Mouse (Mus musculus) adipocyte (in vitro differentiated cells): ENCODE data around the gene Cd320.
A peak's percentile ranks its signal among the peaks of the same experiment; 100 is the strongest.
"Not testable (repeated sequence)": the region's sequence is repeated elsewhere in the genome, so short reads cannot be mapped to it uniquely, and the experiment has no call there.

Experiments
- DNase-seq: peaks from one replicate; pipeline ENCODE4 v3.0.0-alpha.2; 2016; ENCODE audit warnings: low spot score

Cd320 gene

GRCm38 (mm10) chr17:33825462-33825861, 17.4 kb upstream of the Cd320 start:
- no peak for DNase-seq

GRCm38 (mm10) chr17:33826850-33827249, 16.0 kb upstream of the Cd320 start:
- peak; percentile 86 for DNase-seq

GRCm38 (mm10) chr17:33828892-33829291, 14.0 kb upstream of the Cd320 start:
- peak; percentile 76 for DNase-seq

DNA sequence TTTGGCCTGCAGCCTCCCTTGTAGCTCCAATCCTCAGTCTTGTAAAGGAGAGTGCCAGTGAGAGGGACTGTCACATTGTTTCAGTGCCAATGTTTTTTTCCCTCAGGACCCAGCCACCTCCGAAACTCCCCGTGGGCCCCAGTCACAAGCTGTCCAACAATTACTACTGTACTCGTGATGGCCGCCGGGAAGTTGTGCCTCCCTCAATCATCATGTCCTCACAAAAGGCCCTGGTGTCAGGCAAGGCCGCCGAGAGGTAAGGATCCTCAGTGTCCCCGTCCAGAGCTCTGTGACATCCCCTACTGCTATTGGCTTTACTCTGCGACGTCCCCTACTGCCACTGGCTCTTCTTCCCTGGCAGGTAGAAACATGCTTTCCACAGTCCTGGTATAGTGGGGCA, 13.3 kb upstream of the Cd320 start:
- DNase-seq, result no peak

- no peak for DNase-seq
Observed at GRCm38 (mm10) chr17:33844196-33844595, 1.3 kb downstream of the Cd320 start.

DNA sequence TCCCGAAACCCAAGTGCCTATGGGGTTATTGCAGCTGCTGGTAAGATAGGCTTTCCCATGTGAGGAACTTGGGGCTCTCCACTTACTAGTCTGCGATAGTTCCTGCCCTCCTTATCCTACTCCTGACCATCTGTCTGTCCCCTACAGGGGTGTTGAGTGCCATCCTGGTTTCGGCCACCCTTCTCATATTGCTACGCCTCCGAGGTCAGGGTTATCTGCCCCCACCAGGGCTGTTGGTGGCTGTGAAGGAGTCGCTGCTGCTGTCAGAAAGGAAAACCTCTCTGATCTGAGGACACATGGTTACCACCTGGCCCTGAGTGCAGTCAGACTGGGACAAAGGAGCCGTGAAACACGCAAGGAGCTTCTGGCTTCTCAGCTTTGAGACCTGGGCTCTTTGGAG, 5.2 kb downstream of the Cd320 start:
- no peak for DNase-seq

DNA sequence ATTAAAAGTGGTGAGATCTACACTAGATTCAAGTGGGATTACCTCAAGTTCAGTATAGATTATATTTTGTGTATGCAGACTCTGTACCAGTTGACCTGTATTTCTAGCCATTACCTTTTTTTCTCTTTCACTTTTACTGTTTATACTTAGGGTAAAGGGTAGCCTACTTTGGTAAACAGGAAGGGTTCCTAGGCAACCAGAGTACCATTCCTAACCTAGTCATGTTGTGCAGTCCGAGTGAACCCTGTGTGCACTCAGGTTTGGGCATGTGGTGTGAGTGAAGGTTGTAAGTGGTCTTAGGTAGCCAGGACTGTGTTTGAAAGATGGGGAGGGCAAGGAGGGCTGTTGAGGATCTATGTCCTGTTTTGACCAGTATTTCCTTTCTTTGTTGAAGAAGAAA, 8.4 kb downstream of the Cd320 start:
- no peak for DNase-seq

DNA sequence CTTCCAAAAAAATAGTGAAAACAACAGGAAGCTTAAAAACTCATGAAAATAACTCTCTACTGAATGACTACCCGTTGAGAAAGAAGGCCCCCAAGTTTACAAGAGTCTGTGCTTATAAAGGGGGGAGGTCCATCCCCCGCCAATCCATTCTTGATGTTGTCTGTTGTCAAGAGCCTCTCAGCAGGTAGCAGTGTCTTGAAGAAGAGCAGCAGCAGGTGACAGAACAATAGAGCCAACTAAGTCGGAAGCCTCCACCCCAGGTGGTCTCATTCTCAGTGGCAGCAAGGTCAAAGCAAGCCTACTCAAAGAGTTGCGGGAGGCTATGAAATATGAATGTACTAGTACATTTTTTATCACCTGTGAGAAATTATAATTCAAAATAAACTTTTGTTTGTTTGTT, 14.9 kb downstream of the Cd320 start:
- no peak for DNase-seq

- DNase-seq, result no peak
Observed at GRCm38 (mm10) chr17:33865330-33866030, 22.6 kb downstream of the Cd320 start.

- DNase-seq, result not testable (repeated sequence)
Observed at GRCm38 (mm10) chr17:33873537-33873936, 30.6 kb downstream of the Cd320 start, which contains the start of gene Gm7029. Gm7029 (plus strand) TSS chr17:33873837.

DNA sequence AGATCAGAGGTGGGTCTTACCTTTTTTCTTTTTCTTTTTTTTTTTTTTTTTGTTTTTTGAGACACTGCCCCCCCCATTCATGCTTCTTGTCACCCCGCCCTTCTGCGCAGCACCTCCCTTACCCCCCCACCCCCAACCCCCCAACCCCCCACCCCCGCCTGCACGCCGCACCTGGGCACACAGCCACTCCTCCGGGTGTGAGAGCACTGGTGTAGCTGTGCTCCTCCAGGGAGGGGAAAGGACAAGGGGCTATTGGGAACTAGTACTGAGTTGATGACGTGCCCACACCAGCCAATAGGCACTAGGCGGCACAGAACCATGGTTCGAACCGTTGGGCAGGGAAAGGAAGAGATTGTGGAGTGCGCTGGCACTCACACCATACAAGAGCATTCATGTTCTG, 31.5 kb downstream of the Cd320 start:
- DNase-seq, result no peak

- DNase-seq, result peak; percentile 40
Observed at GRCm38 (mm10) chr17:33875797-33876196, 32.9 kb downstream of the Cd320 start.

DNA sequence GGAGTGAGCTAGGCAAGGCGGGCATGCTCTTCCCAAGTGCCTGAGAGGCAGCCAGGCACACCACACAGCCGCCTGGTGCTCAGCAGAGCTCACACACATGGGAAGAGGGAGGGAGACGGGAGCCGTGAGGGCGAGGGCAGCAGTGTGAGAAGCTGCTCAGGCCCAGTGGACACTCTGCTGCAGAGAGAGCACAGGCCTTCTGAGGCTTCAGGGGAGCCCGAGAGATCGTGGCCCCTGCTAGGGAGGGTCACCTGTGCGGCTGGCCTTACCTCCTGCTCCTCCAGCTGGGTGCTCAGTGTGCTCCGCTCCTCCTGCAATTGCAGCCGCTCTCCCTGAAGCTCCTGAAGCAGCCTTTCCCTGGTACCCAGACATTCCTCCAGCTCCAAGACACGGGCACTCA, 41.4 kb downstream of the Cd320 start:
- not testable (repeated sequence) for DNase-seq

DNA sequence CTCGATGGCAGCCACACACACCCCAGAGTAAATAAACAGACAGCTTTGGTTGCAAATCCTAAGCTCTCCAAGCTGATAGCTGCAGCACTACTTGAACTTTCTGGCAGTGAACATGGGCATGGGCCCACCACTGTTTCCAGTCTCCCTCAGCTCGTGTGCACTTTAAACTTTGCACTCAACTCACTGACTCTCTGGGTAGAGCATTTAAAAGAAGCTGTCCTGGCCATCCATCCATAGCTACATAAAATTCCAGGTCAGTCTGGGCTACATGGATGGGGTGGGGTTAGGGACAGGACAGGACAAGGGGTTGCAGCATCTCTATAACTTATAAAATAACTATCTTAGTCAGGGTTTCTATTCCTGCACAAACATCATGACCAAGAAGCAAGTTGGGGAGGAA, 44.9 kb downstream of the Cd320 start:
- DNase-seq, result not testable (repeated sequence)

DNA sequence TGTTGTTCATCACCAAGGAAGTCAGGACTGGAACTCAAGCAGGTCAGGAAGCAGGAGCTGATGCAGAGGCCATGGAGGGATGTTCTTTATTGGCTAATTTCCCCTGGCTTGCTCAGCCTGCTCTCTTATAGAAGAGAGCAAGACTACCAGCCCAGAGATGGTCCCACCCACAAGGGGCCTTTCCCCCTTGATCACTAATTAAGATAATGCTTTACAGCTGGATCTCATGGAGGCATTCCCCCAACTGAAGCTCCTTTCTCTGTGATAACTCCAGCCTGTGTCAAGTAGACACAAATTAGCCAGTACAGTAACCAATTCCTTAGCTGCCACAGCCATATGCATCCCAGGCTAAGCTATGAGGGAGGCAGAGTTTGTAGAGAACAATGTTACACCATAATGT, 45.3 kb downstream of the Cd320 start:
- not testable (repeated sequence) for DNase-seq

- DNase-seq, result not testable (repeated sequence)
Observed at GRCm38 (mm10) chr17:33889941-33890532, 47.1 kb downstream of the Cd320 start.

DNA sequence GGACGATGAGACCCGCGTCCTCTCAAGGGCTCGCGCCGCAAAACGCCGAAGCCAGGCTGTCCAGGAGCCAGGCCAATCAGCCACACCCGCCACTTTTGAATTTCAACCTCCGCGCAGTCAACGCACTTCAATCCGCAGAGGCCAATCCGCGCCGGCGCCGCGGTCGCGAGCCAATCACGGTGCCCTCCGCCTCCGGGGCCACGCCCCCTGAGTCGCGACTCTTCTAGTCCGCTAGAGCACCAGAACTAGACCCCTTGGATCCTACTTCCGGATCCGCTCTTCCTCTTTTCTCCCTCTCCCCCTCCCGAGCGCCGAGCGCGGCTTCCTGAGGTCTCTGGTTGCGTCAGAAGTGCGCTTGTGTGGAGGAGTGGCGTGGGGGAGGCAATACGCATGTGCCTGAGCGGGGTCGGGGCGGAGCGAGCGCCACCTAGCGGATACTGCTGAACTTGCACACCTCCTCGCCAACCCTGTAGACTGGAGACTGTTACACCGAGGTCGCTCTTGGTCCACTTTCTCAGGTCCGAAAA, 47.7 kb downstream of the Cd320 start, which contains the start of gene Kifc1:
Gene Kifc1 (minus strand): TSS at position 129 of the 527 bp plus-strand sequence.
- DNase-seq, result peak; percentile 100

- DNase-seq, result no peak
Observed at GRCm38 (mm10) chr17:33891357-33891756, 48.5 kb downstream of the Cd320 start.

DNA sequence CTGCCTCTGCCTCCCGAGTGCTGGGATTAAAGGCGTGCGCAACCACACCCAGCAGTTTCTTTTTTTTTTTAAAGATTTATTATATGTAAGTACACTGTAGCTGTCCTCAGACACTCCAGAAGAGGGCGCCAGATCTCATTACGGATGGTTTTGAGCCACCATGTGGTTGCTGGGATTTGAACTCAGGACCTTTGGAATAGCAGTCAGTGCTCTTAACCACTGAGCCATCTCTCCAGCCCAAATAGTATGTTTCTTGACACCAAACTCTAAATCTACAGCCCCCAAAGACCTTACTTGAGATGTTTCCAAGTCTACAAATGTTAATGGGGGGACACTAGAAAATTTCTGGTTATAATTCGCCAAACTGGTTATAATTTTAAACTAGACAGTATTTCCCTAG, 49.0 kb downstream of the Cd320 start:
- DNase-seq, result not testable (repeated sequence)

- no peak for DNase-seq
Observed at GRCm38 (mm10) chr17:33892429-33892828, 49.5 kb downstream of the Cd320 start.

GRCm38 (mm10) chr17:33893011-33893410, 50.1 kb downstream of the Cd320 start:
- not testable (repeated sequence) for DNase-seq

GRCm38 (mm10) chr17:33897114-33897794, 54.4 kb downstream of the Cd320 start:
- DNase-seq, result peak; percentile 95

GRCm38 (mm10) chr17:33898193-33898592, 55.3 kb downstream of the Cd320 start:
- peak; percentile 47 for DNase-seq
